Mouse (Mus musculus): ENCODE measurements at regions not wholly inside any gene's neighbourhood (a gene's known extent, or its start where the extent isn't known, plus 50 kb on each side); places are given as distances from the start of the nearest gene placed in this dataset.

DNA sequence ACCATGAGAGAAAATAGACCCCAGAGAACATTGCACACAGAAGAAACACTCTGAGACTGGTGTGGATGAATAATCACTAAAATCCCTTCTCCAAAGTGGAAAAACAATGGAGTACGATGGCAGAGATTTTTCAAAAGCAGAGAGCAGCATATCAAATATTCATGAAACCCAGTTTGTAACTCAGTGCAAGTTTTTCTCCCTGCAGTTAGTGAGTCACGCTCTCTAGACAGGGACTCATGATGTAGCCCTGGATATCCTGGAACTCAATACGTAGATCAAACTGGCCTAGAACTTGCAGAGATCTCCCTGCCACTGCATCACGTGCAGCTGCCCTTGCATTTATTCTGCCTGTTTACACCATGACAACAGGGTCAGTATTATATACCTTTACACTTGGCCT, 210.9 kb upstream of the Emcn start:
- 84% methylated on average over 4 of the region's 4 CpGs for WGBS
- no peak overlapping the region for H3K4me3 ChIP-seq
- H3K27ac ChIP-seq, result no peak overlapping the region
- no peak for DNase-seq (ENCODE audit: low spot score)
- H3K36me3 ChIP-seq, result no peaks in the 10 kb centered on the region
- no peaks in the 10 kb centered on the region for H3K4me1 ChIP-seq
- H3K9me3 ChIP-seq, result no peaks in the 10 kb centered on the region
- H3K27me3 ChIP-seq (ENCODE audit: insufficient read depth, poor library complexity, severe bottlenecking), result no peaks in the 10 kb centered on the region

DNA sequence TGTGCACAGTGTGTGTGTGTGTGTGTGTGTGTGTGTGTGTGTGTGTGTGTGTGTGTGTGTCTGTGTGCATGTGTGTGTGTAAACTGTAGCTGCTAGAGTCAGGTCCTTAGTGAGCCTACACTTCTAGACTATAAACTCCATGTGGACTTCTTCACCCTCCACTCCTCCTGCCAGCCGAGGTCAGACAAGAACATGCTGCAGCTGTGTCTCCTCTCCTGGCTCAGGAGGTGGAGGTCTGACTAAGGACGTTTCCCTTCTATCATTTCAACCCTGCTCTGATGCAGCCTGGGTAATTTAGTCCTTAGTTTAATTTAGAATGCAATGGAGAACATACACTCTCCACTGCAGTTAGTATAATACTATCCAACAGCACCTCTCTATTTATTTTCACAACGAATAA, 198.8 kb upstream of the Emcn start:
- WGBS, result 55% methylated on average over 3 of the region's 3 CpGs

DNA sequence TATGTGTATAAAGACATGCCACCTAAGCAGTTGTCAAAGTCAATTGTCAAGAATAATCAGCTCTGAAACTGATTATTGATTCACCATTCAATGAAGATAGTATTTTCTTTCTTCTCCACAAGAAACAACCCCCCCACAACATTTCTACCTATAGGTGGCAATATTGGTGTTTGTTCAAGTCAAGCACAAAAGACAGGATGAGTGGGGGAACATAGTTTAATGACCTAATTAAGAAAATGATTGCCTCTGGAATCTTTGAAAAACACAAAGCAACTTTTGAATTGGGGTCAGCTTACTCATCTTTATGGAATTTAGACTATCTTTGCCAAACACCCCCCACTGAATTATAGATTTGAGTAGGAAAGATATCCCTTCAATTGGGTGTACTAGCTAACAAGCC, 194.8 kb upstream of the Emcn start:
- no peaks in the 10 kb centered on the region for H3K27me3 ChIP-seq (ENCODE audit: insufficient read depth, poor library complexity, severe bottlenecking)
- no peak overlapping the region for H3K4me3 ChIP-seq
- no peaks in the 10 kb centered on the region for H3K36me3 ChIP-seq
- H3K4me1 ChIP-seq, result no peaks in the 10 kb centered on the region
- DNase-seq (ENCODE audit: low spot score), result no peak
- no peaks in the 10 kb centered on the region for H3K9me3 ChIP-seq
- H3K27ac ChIP-seq, result no peak overlapping the region

More for the DNA sequence above, 198.8 kb upstream of the Emcn start:
- Histone ChIP-seq H3K4me1 (no peaks in the 10 kb centered on the region), H3K27ac (no peak overlapping the region), H3K9me3 (no peaks in the 10 kb centered on the region), H3K27me3 (ENCODE audit: insufficient read depth, poor library complexity, severe bottlenecking) (no peaks in the 10 kb centered on the region), H3K36me3 (no peaks in the 10 kb centered on the region), H3K4me3 (no peak overlapping the region)
- no peak for DNase-seq (ENCODE audit: low spot score)

DNA sequence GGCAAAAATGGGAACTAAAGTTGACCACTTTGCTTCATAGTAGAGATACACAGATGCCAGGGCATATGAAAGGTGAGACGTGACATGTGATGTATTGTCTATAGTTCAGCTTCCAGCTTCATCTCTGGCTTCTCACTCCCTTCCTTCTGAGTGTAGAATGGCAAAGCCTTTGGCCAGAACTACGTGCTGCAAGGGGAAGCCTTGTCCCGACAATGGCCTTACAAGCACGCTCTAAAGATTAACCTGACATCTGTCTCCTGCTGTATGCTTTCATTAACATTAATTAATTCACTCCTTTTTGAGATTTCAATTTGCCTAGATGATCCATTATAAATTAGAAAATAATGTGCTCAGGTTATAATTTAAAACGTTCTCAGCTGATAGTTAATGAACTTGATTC, 193.5 kb upstream of the Emcn start:
- H3K4me1 ChIP-seq, result no peaks in the 10 kb centered on the region
- H3K27me3 ChIP-seq (ENCODE audit: insufficient read depth, poor library complexity, severe bottlenecking), result no peaks in the 10 kb centered on the region
- no peak overlapping the region for H3K4me3 ChIP-seq
- H3K9me3 ChIP-seq, result no peaks in the 10 kb centered on the region
- no peak overlapping the region for H3K27ac ChIP-seq
- 77% methylated on average over 5 of the region's 5 CpGs for WGBS
- H3K36me3 ChIP-seq, result no peaks in the 10 kb centered on the region
- DNase-seq (ENCODE audit: low spot score), result no peak

DNA sequence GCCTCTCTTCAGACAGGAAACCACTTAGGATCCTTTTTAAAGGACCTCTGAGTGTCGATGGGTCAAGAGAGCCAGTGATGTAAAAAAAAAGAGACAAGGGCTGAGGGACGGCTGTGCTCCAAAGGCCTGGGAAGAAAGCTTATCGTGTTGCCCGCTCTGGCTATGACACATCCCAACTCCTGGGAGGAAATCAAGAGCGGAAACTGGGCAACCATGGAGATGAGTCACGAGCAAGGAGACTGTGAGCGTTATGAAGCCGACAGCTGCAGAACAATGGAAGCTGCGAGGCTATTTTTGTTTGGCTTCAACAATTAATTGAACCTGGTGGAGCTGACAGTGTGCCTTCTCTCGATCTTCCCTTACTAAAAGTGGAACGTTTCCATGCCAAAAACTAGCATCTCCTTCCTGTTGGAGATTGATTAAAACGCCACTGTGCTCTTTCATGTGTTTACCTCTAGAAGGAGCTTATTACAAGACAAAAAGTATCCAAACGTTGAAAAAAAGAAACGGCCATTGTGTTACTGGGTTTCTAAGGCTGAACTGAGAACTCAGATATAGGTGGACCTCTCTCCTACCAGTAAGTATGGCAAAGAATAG, 190.4 kb upstream of the Emcn start:
- WGBS, result 39% methylated on average over 14 of the region's 14 CpGs
- Histone ChIP-seq H3K27ac (no peak overlapping the region), H3K27me3 (ENCODE audit: insufficient read depth, poor library complexity, severe bottlenecking) (no peaks in the 10 kb centered on the region)

DNA sequence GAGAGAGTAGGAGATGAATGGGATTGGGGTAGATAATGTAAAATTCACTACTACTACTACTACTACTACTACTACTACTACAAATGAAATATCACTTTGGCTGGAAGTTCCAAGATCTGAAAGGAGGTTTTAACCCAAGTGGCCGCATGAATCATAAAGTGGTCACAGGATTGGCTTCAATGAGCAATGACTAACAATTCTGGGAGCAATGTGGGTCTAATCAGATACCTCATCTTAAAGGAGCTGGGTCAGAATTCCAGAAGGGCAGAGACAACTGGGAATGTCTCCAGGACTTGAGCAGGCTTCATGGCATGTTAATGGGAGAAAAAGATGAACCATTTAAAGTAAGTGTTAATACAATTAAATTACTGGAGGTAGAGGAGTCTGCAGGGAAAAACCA, 189.4 kb upstream of the Emcn start:
- H3K4me1 ChIP-seq, result peaks cover 3% of the 10 kb centered on the region; the same call in 1 of the 2 replicates
- no peak for DNase-seq (ENCODE audit: low spot score)
- no peak overlapping the region for H3K4me3 ChIP-seq
- H3K36me3 ChIP-seq, result no peaks in the 10 kb centered on the region
- WGBS, result 81% methylated on average over 1 of the region's 1 CpGs
- H3K27ac ChIP-seq, result no peak overlapping the region
- H3K27me3 ChIP-seq (ENCODE audit: insufficient read depth, poor library complexity, severe bottlenecking), result no peaks in the 10 kb centered on the region
- H3K9me3 ChIP-seq, result no peaks in the 10 kb centered on the region

More for the DNA sequence above, 190.4 kb upstream of the Emcn start:
- DNase-seq (ENCODE audit: low spot score), result peak; percentile 76
- no peaks in the 10 kb centered on the region for H3K9me3 ChIP-seq
- H3K4me1 ChIP-seq, result no peaks in the 10 kb centered on the region
- H3K4me3 ChIP-seq, result no peak overlapping the region
- H3K36me3 ChIP-seq, result no peaks in the 10 kb centered on the region

DNA sequence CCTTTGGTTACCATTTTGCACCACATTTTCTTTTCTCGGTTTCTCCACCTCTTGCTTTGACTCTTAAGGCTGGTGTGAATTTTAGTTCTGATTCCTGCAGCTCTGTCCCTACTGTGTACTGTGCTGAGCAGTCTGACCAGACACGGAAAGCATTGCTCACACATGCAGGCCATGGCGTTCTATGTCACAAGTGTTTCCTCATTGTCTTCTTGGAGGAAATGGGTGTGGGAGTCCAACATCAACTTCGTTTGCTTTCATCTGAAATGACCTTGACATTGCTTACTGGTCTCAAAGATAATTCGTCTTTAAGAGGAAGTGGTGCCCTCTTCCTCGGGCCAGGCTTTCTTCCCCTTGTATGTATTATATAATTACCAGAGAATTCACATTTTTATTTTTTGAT, 187.6 kb upstream of the Emcn start:
- H3K27ac ChIP-seq, result no peak overlapping the region
- H3K36me3 ChIP-seq, result no peaks in the 10 kb centered on the region
- no peaks in the 10 kb centered on the region for H3K27me3 ChIP-seq (ENCODE audit: insufficient read depth, poor library complexity, severe bottlenecking)
- H3K9me3 ChIP-seq, result no peaks in the 10 kb centered on the region
- no peak overlapping the region for H3K4me3 ChIP-seq
- no peak for DNase-seq (ENCODE audit: low spot score)
- H3K4me1 ChIP-seq, result peaks cover 3% of the 10 kb centered on the region; the same call in 1 of the 2 replicates
- 67% methylated on average over 6 of the region's 6 CpGs for WGBS

DNA sequence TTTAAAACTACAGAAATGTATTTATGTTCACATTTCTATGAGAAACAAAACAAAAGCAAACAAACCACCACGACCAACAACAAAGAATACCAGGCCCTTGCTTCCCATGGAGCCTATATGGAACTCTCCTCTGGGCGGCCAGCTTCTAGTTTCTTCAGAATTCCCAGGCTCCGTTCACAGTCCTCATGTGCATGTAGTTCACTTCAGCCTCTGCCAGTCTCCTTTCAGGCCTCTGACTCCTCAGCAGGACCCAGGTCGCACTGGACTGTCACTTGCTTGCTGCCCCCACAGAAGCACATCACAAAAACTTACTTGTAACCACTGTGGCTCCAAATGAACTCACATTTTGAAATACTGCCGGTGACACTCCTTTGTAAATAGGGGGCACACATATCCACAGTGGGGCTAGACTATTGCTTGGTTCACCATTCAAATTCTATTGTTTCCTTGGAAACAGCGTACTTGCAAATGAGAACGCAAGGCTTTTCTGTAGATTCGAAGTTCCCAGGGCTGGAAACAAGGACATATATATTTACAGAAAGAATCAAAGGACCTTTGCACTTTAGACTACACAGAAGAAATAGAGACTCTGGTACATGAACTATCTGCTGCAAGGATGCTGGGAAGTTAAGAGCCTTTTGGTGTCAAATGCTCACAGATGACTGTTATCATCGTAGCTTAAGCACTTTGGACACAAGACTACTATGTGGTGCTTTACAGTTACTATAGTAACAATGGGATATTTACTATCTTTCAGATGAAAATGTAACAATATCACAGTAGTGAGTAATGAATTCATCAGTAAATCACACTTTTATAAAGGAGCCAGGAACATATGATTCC, 186.4 kb upstream of the Emcn start:
- Histone ChIP-seq H3K4me1 (peaks cover 3% of the 10 kb centered on the region; the same call in 1 of the 2 replicates), H3K4me3 (no peak overlapping the region), H3K27me3 (ENCODE audit: insufficient read depth, poor library complexity, severe bottlenecking) (no peaks in the 10 kb centered on the region), H3K27ac (no peak overlapping the region), H3K9me3 (no peaks in the 10 kb centered on the region), H3K36me3 (no peaks in the 10 kb centered on the region)
- 80% methylated on average over 9 of the region's 9 CpGs for WGBS
- no peak for DNase-seq (ENCODE audit: low spot score)

DNA sequence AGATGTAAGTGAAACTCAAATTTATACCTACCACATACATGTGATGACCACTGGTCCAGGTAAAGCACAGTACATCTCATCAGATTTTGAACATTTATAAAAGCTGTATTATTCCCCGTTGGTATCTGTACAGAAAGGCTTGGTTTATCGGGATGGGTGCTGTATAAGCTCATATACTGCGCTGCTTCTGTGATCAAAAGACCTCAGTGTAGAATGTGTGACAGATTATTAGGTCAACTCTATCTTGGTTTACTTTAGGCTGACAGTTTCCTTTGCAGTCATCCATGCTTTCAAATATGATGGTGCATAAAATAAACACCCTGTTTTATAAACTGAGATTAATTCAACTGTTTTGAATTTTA, 185.8 kb upstream of the Emcn start:
- peaks cover 3% of the 10 kb centered on the region; the same call in 1 of the 2 replicates for H3K4me1 ChIP-seq
- 80% methylated on average over 3 of the region's 3 CpGs for WGBS
- DNase-seq (ENCODE audit: low spot score), result no peak
- H3K4me3 ChIP-seq, result no peak overlapping the region
- H3K9me3 ChIP-seq, result no peaks in the 10 kb centered on the region
- H3K27ac ChIP-seq, result no peak overlapping the region
- H3K36me3 ChIP-seq, result no peaks in the 10 kb centered on the region
- H3K27me3 ChIP-seq (ENCODE audit: insufficient read depth, poor library complexity, severe bottlenecking), result no peaks in the 10 kb centered on the region

DNA sequence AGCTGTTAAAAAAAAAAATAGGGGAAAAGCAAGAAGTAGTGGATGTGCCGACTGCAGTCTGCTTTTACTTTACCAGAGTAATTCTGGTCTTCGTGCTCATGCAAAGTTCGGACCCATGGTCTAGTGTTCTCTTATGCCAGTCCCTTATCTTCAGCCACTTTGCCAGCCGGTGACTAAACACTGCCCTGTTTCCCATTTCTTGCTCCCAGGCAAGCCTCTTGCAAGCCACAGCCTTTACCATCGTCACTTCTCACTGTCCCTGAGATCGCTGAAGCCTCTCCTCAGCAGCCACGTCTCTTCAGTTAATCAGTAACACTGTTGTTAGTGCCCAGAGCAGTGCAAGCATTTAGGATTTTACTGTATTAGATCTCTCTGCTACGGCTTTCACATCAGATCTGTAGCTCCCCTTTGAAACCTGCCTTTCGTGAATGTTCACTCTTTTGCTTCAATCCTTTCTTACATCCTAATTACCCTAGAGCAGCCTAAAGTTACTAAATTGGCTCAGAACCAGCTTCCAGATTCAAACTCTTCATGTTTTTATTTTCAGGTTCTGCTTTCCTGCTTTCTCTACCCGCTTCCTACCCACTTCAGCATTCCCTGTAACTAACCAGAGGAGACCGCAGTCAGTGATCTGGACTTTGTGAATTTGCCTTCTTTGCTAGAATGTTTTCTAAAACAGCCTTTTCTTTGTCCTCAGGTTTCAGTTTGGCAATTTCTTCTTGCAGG, 184.5 kb upstream of the Emcn start:
- 51% methylated on average over 11 of the region's 11 CpGs for WGBS
- H3K27ac ChIP-seq, result 0 out of 2 replicates have a peak overlapping the region, but pooled peaks have one; percentile 10
- no peaks in the 10 kb centered on the region for H3K27me3 ChIP-seq (ENCODE audit: insufficient read depth, poor library complexity, severe bottlenecking)
- DNase-seq (ENCODE audit: low spot score), result no peak
- no peak overlapping the region for H3K4me3 ChIP-seq
- H3K36me3 ChIP-seq, result no peaks in the 10 kb centered on the region
- H3K9me3 ChIP-seq, result no peaks in the 10 kb centered on the region
- H3K4me1 ChIP-seq, result peaks cover 3% of the 10 kb centered on the region; the same call in 1 of the 2 replicates

DNA sequence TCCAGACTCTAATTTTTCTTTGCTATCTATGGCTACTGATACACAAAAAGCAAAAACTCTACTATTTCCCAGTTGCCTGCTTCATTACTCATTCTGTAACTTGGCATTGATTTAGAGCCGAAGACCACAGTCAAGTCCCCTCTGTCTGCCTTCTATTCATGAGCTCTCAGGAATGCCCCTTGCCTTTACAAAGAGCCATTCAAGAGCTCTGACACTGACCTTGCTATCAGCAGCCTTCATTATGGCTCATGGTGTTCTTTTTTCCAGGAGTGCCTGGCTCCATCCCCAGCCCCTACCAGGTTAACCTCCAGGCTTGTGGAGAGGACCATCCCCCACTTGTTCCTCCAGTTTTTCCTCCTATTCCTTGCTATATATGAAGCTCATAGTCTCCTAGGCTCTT, 151.8 kb upstream of the Emcn start:
- no peaks in the 10 kb centered on the region for H3K4me1 ChIP-seq
- H3K36me3 ChIP-seq, result no peaks in the 10 kb centered on the region
- no peak for DNase-seq (ENCODE audit: low spot score)
- H3K27me3 ChIP-seq (ENCODE audit: insufficient read depth, poor library complexity, severe bottlenecking), result no peaks in the 10 kb centered on the region
- 65% methylated on average over 1 of the region's 1 CpGs for WGBS
- H3K9me3 ChIP-seq, result no peaks in the 10 kb centered on the region
- H3K4me3 ChIP-seq, result no peak overlapping the region
- no peak overlapping the region for H3K27ac ChIP-seq

DNA sequence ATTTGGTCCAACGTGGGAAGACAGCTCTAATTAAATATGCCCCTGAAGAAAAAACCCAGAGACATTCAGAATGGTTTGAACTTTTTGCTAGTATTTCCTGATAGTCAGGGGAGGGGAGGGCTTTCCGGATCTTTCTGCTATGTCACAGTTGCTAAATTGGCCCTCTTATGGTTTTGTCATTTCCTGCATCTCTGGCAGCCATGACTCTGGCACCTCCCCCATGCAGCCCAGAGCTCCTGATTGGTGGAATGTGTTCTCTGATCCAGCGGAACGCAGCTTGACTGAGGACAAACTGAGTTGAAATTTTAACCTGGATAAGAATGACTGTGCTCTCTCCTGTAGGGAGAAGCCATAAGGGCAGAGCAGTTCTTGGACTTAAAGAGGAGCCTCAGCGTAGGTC, 150.4 kb upstream of the Emcn start:
- Histone ChIP-seq H3K9me3 (no peaks in the 10 kb centered on the region), H3K4me3 (no peak overlapping the region), H3K36me3 (no peaks in the 10 kb centered on the region), H3K27me3 (ENCODE audit: insufficient read depth, poor library complexity, severe bottlenecking) (no peaks in the 10 kb centered on the region), H3K27ac (no peak overlapping the region), H3K4me1 (no peaks in the 10 kb centered on the region)
- DNase-seq (ENCODE audit: low spot score), result no peak
- WGBS, result 75% methylated on average over 5 of the region's 5 CpGs

DNA sequence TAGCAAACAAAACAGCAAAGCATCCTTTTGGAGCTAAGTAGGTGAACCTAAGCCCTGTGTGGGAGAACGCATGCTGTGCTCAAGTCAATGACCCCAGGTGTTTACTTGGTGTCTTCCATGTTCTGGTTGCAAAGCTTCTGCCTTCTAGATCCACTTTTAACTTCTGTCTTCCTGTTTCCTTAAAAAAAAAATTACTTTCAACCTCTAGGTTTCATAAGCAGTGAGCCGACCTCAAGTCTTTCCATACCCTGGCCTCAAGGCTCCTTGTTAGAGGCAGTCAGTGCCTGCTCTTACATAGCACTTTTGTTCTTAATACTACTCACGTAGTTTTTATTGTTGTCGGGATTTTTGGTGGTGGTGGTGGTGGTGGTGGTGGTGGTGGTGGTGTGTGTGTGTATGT, 149.9 kb upstream of the Emcn start:
- Histone ChIP-seq H3K9me3 (no peaks in the 10 kb centered on the region), H3K4me1 (no peaks in the 10 kb centered on the region), H3K27me3 (ENCODE audit: insufficient read depth, poor library complexity, severe bottlenecking) (no peaks in the 10 kb centered on the region), H3K36me3 (no peaks in the 10 kb centered on the region), H3K27ac (no peak overlapping the region), H3K4me3 (no peak overlapping the region)
- WGBS, result 79% methylated on average over 4 of the region's 4 CpGs
- no peak for DNase-seq (ENCODE audit: low spot score)
